Mouse (Mus musculus) lung, embryonic 16.5 days (tissue): ENCODE measurements around the gene Rps6ka5. TPM values are rescaled to one million over a fixed set of nuclear protein-coding genes. Genes with fewer than 3 reads are reported as not detected.

Experiments used
- ATAC-seq: fragments of 200-750 bp; cut with Nextera tagmentation; 2 replicates; pipeline ENCODE4 v1.8.0; 2017; ENCODE audit warnings: low read depth, mild to moderate bottlenecking, moderate library complexity
- H3K27ac ChIP-seq: fragments of 300-500 bp; sonication (generic); 2 replicates; pipeline ENCODE4 v1.5.1; 2014; ENCODE audit warnings: mild to moderate bottlenecking, control low read depth, low read length
- H3K27me3 ChIP-seq: fragments of 300-500 bp; sonication (generic); 2 replicates; pipeline ENCODE4 v1.6.1; 2014; ENCODE audit warnings: low read depth, low read length, mixed read lengths; ENCODE audit not compliant: control insufficient read depth, insufficient read depth
- H3K36me3 ChIP-seq: fragments of 300-500 bp; sonication (generic); 2 replicates; pipeline ENCODE4 v1.6.1; 2014; ENCODE audit warnings: low read length; ENCODE audit not compliant: control insufficient read depth, insufficient read depth
- H3K4me1 ChIP-seq: fragments of 300-500 bp; sonication (generic); replicated peaks from 2 replicates; pipeline ENCODE4 v1.6.1; 2014; ENCODE audit warnings: low read length, mixed read lengths; ENCODE audit not compliant: control insufficient read depth, insufficient read depth
- H3K4me2 ChIP-seq: fragments of 300-500 bp; sonication (generic); 2 replicates; pipeline ENCODE4 v1.6.1; 2014; ENCODE audit warnings: low read depth, low read length, control low read depth
- H3K4me3 ChIP-seq: fragments of 300-500 bp; sonication (generic); 2 replicates; pipeline ENCODE4 v1.5.1; 2014; ENCODE audit warnings: mild to moderate bottlenecking, low read length, control low read depth
- H3K9ac ChIP-seq: fragments of 300-500 bp; sonication (generic); 2 replicates; pipeline ENCODE4 v1.6.1; 2014; ENCODE audit warnings: low read length, control low read depth
- H3K9me3 ChIP-seq: fragments of 300-500 bp; sonication (generic); 2 replicates; pipeline ENCODE4 v1.6.1; 2016; ENCODE audit warnings: low read length; ENCODE audit not compliant: control insufficient read depth
- WGBS: fragments of 180-500 bp; shearing (Covaris S2); extraction: QIAGEN DNeasy Blood & Tissue Kit; methylation state at CpG from one replicate; pipeline ENCODE4 v1.1.7; 2014; 5-methylcytosine and 5-hydroxymethylcytosine counted together
- polyA plus RNA-seq: library from polyadenylated mRNA; unstranded; fragments of >200 nt; fragmentation: Nextera tagmentation; extraction: Ambion mirVana; gene quantifications from 2 replicates; pipeline ENCODE4 v1.2.1, GENCODE M21; 2015

The Rps6ka5 gene
- polyA plus RNA-seq, 1 experiment from 2014 or later, result 4.3 TPM

GRCm38 (mm10) chr12:100568105-100568504 is 158.7 kb downstream of the Rps6ka5 start:
- H3K9ac ChIP-seq, result no peak overlapping the region
- WGBS, result 77% methylated on average over 6 of the region's 6 CpGs
- peaks cover 6% of the 10 kb centered on the region; the same call in 1 of the 2 replicates for H3K36me3 ChIP-seq
- H3K4me1 ChIP-seq, result no peaks in the 10 kb centered on the region
- no peaks in the 10 kb centered on the region for H3K27me3 ChIP-seq
- no peak overlapping the region for H3K4me3 ChIP-seq
- H3K9me3 ChIP-seq, result no peaks in the 10 kb centered on the region
- no peak for ATAC-seq
- H3K4me2 ChIP-seq, result no peak overlapping the region
- H3K27ac ChIP-seq, result no peak overlapping the region

- no peaks in the 10 kb centered on the region for H3K4me1 ChIP-seq
- 75% methylated on average over 3 of the region's 3 CpGs for WGBS
- H3K4me2 ChIP-seq, result no peak overlapping the region
- no peaks in the 10 kb centered on the region for H3K9me3 ChIP-seq
- no peak overlapping the region for H3K9ac ChIP-seq
- peaks cover 4% of the 10 kb centered on the region; the same call in 1 of the 2 replicates for H3K36me3 ChIP-seq
- H3K27me3 ChIP-seq, result no peaks in the 10 kb centered on the region
- H3K27ac ChIP-seq, result no peak overlapping the region
- H3K4me3 ChIP-seq, result no peak overlapping the region
- ATAC-seq, result no peak
These were observed 159.2 kb downstream of the Rps6ka5 start for GRCm38 (mm10) chr12:100567627-100568026.

- ATAC-seq, result no peak
- no peaks in the 10 kb centered on the region for H3K27me3 ChIP-seq
- no peak overlapping the region for H3K4me3 ChIP-seq
- H3K27ac ChIP-seq, result no peak overlapping the region
- no peaks in the 10 kb centered on the region for H3K36me3 ChIP-seq
- 78% methylated on average over 6 of the region's 6 CpGs for WGBS
- no peak overlapping the region for H3K4me2 ChIP-seq
- H3K9ac ChIP-seq, result no peak overlapping the region
- no peaks in the 10 kb centered on the region for H3K4me1 ChIP-seq
- no peaks in the 10 kb centered on the region for H3K9me3 ChIP-seq
These were observed 173.1 kb downstream of the Rps6ka5 start for GRCm38 (mm10) chr12:100553675-100554074.

- no peak overlapping the region for H3K4me3 ChIP-seq
- no peaks in the 10 kb centered on the region for H3K4me1 ChIP-seq
- no peak for ATAC-seq
- H3K9me3 ChIP-seq, result no peaks in the 10 kb centered on the region
- no peak overlapping the region for H3K9ac ChIP-seq
- H3K36me3 ChIP-seq, result no peaks in the 10 kb centered on the region
- no peak overlapping the region for H3K27ac ChIP-seq
- 70% methylated on average over 1 of the region's 1 CpGs for WGBS
- no peaks in the 10 kb centered on the region for H3K27me3 ChIP-seq
- H3K4me2 ChIP-seq, result no peak overlapping the region
These were observed 174.8 kb downstream of the Rps6ka5 start for GRCm38 (mm10) chr12:100551972-100552371.

- Histone ChIP-seq H3K9me3 (no peaks in the 10 kb centered on the region), H3K4me1 (peaks cover 2% of the 10 kb centered on the region; the same call in 1 of the 2 replicates), H3K9ac (no peak overlapping the region), H3K27ac (peak overlapping the region; percentile 63), H3K36me3 (no peaks in the 10 kb centered on the region), H3K4me2 (no peak overlapping the region), H3K27me3 (no peaks in the 10 kb centered on the region), H3K4me3 (no peak overlapping the region)
- ATAC-seq, result no peak
- WGBS, result 80% methylated on average over 4 of the region's 4 CpGs
These were observed 182.6 kb downstream of the Rps6ka5 start for GRCm38 (mm10) chr12:100544194-100544567.

- H3K36me3 ChIP-seq, result no peaks in the 10 kb centered on the region
- H3K27ac ChIP-seq, result peak overlapping the region; percentile 63
- H3K4me1 ChIP-seq, result peaks cover 8% of the 10 kb centered on the region
- H3K9ac ChIP-seq, result no peak overlapping the region
- H3K9me3 ChIP-seq, result no peaks in the 10 kb centered on the region
- H3K4me2 ChIP-seq, result no peak overlapping the region
- H3K27me3 ChIP-seq, result no peaks in the 10 kb centered on the region
- WGBS, result 60% methylated on average over 6 of the region's 6 CpGs
- H3K4me3 ChIP-seq, result no peak overlapping the region
- ATAC-seq, result peak; percentile 78
These were observed 183.2 kb downstream of the Rps6ka5 start for GRCm38 (mm10) chr12:100543437-100544193.

GRCm38 (mm10) chr12:100542494-100542893 is 184.3 kb downstream of the Rps6ka5 start:
- H3K4me1 ChIP-seq, result peaks cover 10% of the 10 kb centered on the region
- no peak overlapping the region for H3K27ac ChIP-seq
- H3K27me3 ChIP-seq, result no peaks in the 10 kb centered on the region
- no peaks in the 10 kb centered on the region for H3K36me3 ChIP-seq
- H3K4me2 ChIP-seq, result no peak overlapping the region
- no peak overlapping the region for H3K9ac ChIP-seq
- ATAC-seq, result no peak
- H3K4me3 ChIP-seq, result no peak overlapping the region
- no peaks in the 10 kb centered on the region for H3K9me3 ChIP-seq
- WGBS, result 72% methylated on average over 6 of the region's 6 CpGs

GRCm38 (mm10) chr12:100542076-100542475 is 184.7 kb downstream of the Rps6ka5 start:
- no peaks in the 10 kb centered on the region for H3K27me3 ChIP-seq
- H3K4me3 ChIP-seq, result no peak overlapping the region
- no peak overlapping the region for H3K9ac ChIP-seq
- H3K4me1 ChIP-seq, result peaks cover 10% of the 10 kb centered on the region
- no peak overlapping the region for H3K27ac ChIP-seq
- WGBS, result 29% methylated on average over 3 of the region's 3 CpGs
- no peaks in the 10 kb centered on the region for H3K36me3 ChIP-seq
- no peak for ATAC-seq
- H3K9me3 ChIP-seq, result no peaks in the 10 kb centered on the region
- H3K4me2 ChIP-seq, result no peak overlapping the region

- Histone ChIP-seq H3K9me3 (no peaks in the 10 kb centered on the region), H3K9ac (no peak overlapping the region), H3K27ac (peak overlapping the region; percentile 69), H3K36me3 (no peaks in the 10 kb centered on the region), H3K4me3 (no peak overlapping the region), H3K4me1 (peaks cover 12% of the 10 kb centered on the region), H3K27me3 (no peaks in the 10 kb centered on the region), H3K4me2 (no peak overlapping the region)
- 0 out of 2 replicates have a peak, but pooled peaks have one; percentile 4 for ATAC-seq
- 28% methylated on average over 9 of the region's 9 CpGs for WGBS
These were observed 187.5 kb downstream of the Rps6ka5 start for GRCm38 (mm10) chr12:100539158-100539714.
